ENCODE assay signal across 13 mouse cellular contexts in the genomic region with DNA sequence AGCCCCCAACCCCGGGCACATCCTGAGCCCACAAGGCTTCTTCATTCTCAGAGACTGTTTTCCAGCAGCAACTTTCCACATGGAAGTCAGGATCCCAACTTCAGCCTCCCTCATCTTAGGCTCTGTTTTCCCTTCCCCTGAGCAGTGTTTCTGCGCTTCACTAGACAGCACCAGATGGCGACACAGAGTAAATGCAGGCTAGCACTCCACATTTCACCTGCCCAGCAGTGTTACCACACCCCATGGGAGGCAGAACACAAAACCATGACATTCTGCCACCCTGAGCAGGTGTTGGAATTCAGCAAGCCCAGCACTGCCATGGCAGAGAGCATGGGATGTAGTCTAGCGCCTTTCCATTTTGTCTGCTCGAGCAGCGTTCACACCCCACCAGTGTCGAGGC. TPM values are rescaled to one million over a fixed set of nuclear protein-coding genes. Genes with fewer than 3 reads are reported as not detected.
A peak's percentile ranks its signal among the peaks of the same experiment; 100 is the strongest.
DNase-seq lines count a peak whose midpoint lies in the region; ATAC-seq and TF ChIP-seq lines count a peak whose summit lies in the region.
"Had no signal": no experiment of that assay in that cellular context is flagged by ENCODE, and none has a peak within 500 bp of the region (broad histone marks: within the 10 kb centered on the region; RNA-seq: fewer than 3 reads in every experiment).

No protein-coding gene starts in this region.

- no peaks in the 10 kb centered on the region for H3K27me3 ChIP-seq in heart, embryonic 10.5 days (ENCODE audit: insufficient read depth, poor library complexity, severe bottlenecking)
- no peaks in the 10 kb centered on the region for H3K27me3 ChIP-seq in heart, embryonic 12.5 days (replicated peaks)
- H3K27me3 ChIP-seq in midbrain, postnatal 0 days (ENCODE audit: insufficient read depth, low read length), result no peaks in the 10 kb centered on the region
- no peaks in the 10 kb centered on the region for H3K27me3 ChIP-seq in midbrain, embryonic 16.5 days (ENCODE audit: control insufficient read depth, insufficient read depth, low read depth, low read length)
- H3K27me3 ChIP-seq in splenic B cell, adult 2 months (ENCODE audit: control insufficient read depth, insufficient read depth, low read length, poor library complexity, severe bottlenecking), result no peaks in the 10 kb centered on the region
- H3K27me3 ChIP-seq: heart, embryonic 15.5 days; kidney, embryonic 15.5 days; megakaryocyte, embryonic 14.5 days had no signal

- peak; percentile 55 for DNase-seq in heart, embryonic 10.5 days (ENCODE audit: low spot score)
- DNase-seq in midbrain, postnatal 0 days (ENCODE audit: low spot score), result no peak
- DNase-seq in embryo, embryonic 10 days (ENCODE audit: low spot score), result peak; percentile 42
- DNase-seq in splenic B cell, adult 2 months (ENCODE audit: low read depth, low spot score), result peak; percentile 47
- no peak for DNase-seq in spleen, adult 12 weeks (ENCODE audit: low spot score)
- no peak for DNase-seq in cerebellum, postnatal 4 days (ENCODE audit: low spot score in 2 of 2)
- DNase-seq: cerebellum, adult 8-10 months had no signal

- no peak overlapping the region for H3K9ac ChIP-seq in heart, embryonic 12.5 days
- H3K9ac ChIP-seq in midbrain, postnatal 0 days (replicated peaks; ENCODE audit: low read length, poor library complexity, severe bottlenecking), result no peak overlapping the region
- H3K9ac ChIP-seq in midbrain, embryonic 16.5 days (ENCODE audit: low read depth, low read length), result no peak overlapping the region
- H3K9ac ChIP-seq: heart, embryonic 15.5 days; kidney, embryonic 15.5 days had no signal

- no peak overlapping the region for H3K4me2 ChIP-seq in heart, embryonic 12.5 days
- H3K4me2 ChIP-seq in midbrain, postnatal 0 days (ENCODE audit: low read depth, low read length, poor library complexity, severe bottlenecking), result no peak overlapping the region
- no peak overlapping the region for H3K4me2 ChIP-seq in midbrain, embryonic 16.5 days (ENCODE audit: low read length)
- H3K4me2 ChIP-seq: heart, embryonic 15.5 days; kidney, embryonic 15.5 days had no signal

- H3K27ac ChIP-seq in heart, embryonic 10.5 days, result no peak overlapping the region
- no peak overlapping the region for H3K27ac ChIP-seq in heart, embryonic 12.5 days (ENCODE audit: poor library complexity, severe bottlenecking)
- H3K27ac ChIP-seq in midbrain, postnatal 0 days (ENCODE audit: low read depth, low read length), result no peak overlapping the region
- no peak overlapping the region for H3K27ac ChIP-seq in midbrain, embryonic 16.5 days (ENCODE audit: low read length)
- H3K27ac ChIP-seq: heart, embryonic 15.5 days; kidney, embryonic 15.5 days had no signal

- 80% methylated on average over 7 of the region's 7 CpGs for WGBS in heart, embryonic 10.5 days
- 80% methylated on average over 7 of the region's 7 CpGs for WGBS in heart, embryonic 12.5 days
- 82% methylated on average over 7 of the region's 7 CpGs for WGBS in midbrain, postnatal 0 days
- 80% methylated on average over 7 of the region's 7 CpGs for WGBS in midbrain, embryonic 16.5 days

- H3K9me3 ChIP-seq in heart, embryonic 10.5 days, result no peaks in the 10 kb centered on the region
- no peaks in the 10 kb centered on the region for H3K9me3 ChIP-seq in heart, embryonic 12.5 days (replicated peaks)
- H3K9me3 ChIP-seq in midbrain, postnatal 0 days (ENCODE audit: low read length), result no peaks in the 10 kb centered on the region
- no peaks in the 10 kb centered on the region for H3K9me3 ChIP-seq in midbrain, embryonic 16.5 days (replicated peaks; ENCODE audit: control insufficient read depth, low read length, poor library complexity, severe bottlenecking)
- H3K9me3 ChIP-seq: heart, embryonic 15.5 days; kidney, embryonic 15.5 days; megakaryocyte, embryonic 14.5 days had no signal

- no peak overlapping the region for H3K4me3 ChIP-seq in heart, embryonic 10.5 days
- H3K4me3 ChIP-seq in heart, embryonic 12.5 days, result no peak overlapping the region
- no peak overlapping the region for H3K4me3 ChIP-seq in midbrain, postnatal 0 days (ENCODE audit: low read depth, low read length)
- H3K4me3 ChIP-seq in midbrain, embryonic 16.5 days (ENCODE audit: low read depth, low read length), result no peak overlapping the region
- H3K4me3 ChIP-seq: heart, embryonic 15.5 days; kidney, embryonic 15.5 days; megakaryocyte, embryonic 14.5 days had no signal

- H3K36me3 ChIP-seq in heart, embryonic 10.5 days, result peaks cover 62% of the 10 kb centered on the region
- peaks cover 55% of the 10 kb centered on the region for H3K36me3 ChIP-seq in heart, embryonic 12.5 days
- H3K36me3 ChIP-seq in midbrain, postnatal 0 days (ENCODE audit: insufficient read depth, low read length), result peaks cover 20% of the 10 kb centered on the region
- peaks cover 13% of the 10 kb centered on the region for H3K36me3 ChIP-seq in midbrain, embryonic 16.5 days (ENCODE audit: control insufficient read depth, insufficient read depth, low read length)
- peaks cover 19% of the 10 kb centered on the region for H3K36me3 ChIP-seq in splenic B cell, adult 2 months (ENCODE audit: control insufficient read depth, insufficient read depth, low read length, poor library complexity, severe bottlenecking)

- no peaks in the 10 kb centered on the region for H3K4me1 ChIP-seq in heart, embryonic 10.5 days
- peaks cover 6% of the 10 kb centered on the region; the same call in 1 of the 2 replicates for H3K4me1 ChIP-seq in heart, embryonic 12.5 days (replicated peaks)
- no peaks in the 10 kb centered on the region for H3K4me1 ChIP-seq in midbrain, postnatal 0 days (ENCODE audit: insufficient read depth, low read length)
- H3K4me1 ChIP-seq in midbrain, embryonic 16.5 days (ENCODE audit: control insufficient read depth, insufficient read depth, low read length), result no peaks in the 10 kb centered on the region

- peak; percentile 57 for TF ChIP-seq CTCF in midbrain, postnatal 0 days (IDR thresholded peaks at IDR 0.05)

- ATAC-seq in heart, embryonic 12.5 days (ENCODE audit: insufficient number of reproducible peaks, low FRiP score), result no peak
- ATAC-seq in midbrain, postnatal 0 days (ENCODE audit: low FRiP score), result no peak
- no peak for ATAC-seq in midbrain, embryonic 16.5 days
- ATAC-seq: activated CD4-positive, CD25-positive, alpha-beta regulatory T cell, adult 4 months had no signal

RNA-seq across cellular contexts. Expression of a gene that starts 14.7 kb away (rescaled TPM):
- polyA plus RNA-seq in heart, embryonic 10.5 days (2016; fragmentation: Nextera tagmentation; extraction: Ambion mirVana), result 97.3 and 108 TPM in 2 replicates
- polyA plus RNA-seq in heart, embryonic 12.5 days (2016; fragmentation: Nextera tagmentation; extraction: Ambion mirVana), result 96.3 and 96.9 TPM in 2 replicates
- 15.6 and 22.8 TPM in 2 replicates for total RNA-seq in midbrain, postnatal 0 days (2014; rRNA removed)
- 75.9 and 78.4 TPM in 2 replicates for polyA plus RNA-seq in midbrain, postnatal 0 days (2015; fragmentation: Nextera tagmentation; extraction: Ambion mirVana)
- polyA plus RNA-seq in midbrain, embryonic 16.5 days (2015; fragmentation: Nextera tagmentation; extraction: Ambion mirVana), result 75.7 and 77.3 TPM in 2 replicates

Comparison
In these comparisons a context has a peak if more than half of its experiments do, and no peak if none do; other contexts are left out.
1. DNase-seq: peak in heart, embryonic 10.5 days (single experiment), embryo, embryonic 10 days (single experiment) and splenic B cell, adult 2 months (single experiment); none in midbrain, postnatal 0 days (single experiment), spleen, adult 12 weeks (single experiment) and cerebellum, postnatal 4 days (0 of 2).